Mouse (Mus musculus) urinary bladder, adult 18-20 months (tissue): ENCODE results near the gene Nuak1.

Experiments used
- DNase-seq, 2 experiments: peaks; one replicate each; pipeline ENCODE4 v3.0.0; 2022; ENCODE audit warnings: low spot score in 2 of 2, mixed read lengths in 2 of 2

The Nuak1 gene

DNA sequence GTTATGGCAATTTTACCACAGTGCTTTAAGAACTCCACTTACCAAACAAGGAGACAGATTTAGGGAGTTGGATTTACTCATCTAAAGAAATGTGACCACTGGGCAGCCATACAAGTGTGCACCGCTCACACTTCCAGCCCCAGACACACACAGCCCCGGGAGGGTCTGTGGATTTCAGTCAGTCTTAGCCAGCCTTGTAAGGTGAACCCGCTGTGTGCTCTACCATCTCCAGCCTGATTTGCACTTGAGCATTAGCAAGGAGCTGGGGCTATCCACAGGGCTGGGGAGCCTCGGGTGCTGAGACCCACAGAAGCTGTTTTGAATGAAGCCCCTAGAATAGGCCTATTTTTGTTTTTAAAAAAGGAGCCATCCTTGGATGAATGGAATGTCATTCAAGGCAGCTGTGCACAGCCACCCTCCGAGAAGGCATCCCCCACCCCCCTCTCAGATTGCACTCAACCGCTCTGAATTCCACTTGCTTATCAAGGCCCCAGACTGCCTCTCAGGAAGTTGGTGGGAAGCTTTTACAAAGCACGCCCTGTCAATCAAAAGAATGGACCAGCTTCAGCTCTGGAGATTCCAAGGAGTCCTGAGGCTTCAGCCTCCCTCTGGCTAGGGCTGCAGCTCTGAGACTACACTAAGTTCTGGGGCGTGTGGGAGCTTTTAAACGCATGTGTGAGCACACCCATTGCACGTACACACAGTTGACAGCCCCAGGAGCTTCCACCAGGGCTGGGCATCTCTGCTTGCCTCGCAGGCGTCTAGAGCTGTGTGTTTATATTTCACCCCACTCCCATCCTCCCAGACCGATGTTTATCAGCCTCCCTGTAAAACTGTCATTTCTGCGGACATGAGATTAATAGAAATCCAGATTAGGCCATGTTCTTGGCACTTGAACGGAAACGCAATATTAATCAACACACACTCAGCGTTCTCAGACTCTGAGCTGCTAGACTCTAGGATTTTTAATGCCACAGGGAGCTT lies 57.2 kb downstream of the Nuak1 start:
- DNase-seq, result peak in 1 of 2 experiments; percentile 57

DNA sequence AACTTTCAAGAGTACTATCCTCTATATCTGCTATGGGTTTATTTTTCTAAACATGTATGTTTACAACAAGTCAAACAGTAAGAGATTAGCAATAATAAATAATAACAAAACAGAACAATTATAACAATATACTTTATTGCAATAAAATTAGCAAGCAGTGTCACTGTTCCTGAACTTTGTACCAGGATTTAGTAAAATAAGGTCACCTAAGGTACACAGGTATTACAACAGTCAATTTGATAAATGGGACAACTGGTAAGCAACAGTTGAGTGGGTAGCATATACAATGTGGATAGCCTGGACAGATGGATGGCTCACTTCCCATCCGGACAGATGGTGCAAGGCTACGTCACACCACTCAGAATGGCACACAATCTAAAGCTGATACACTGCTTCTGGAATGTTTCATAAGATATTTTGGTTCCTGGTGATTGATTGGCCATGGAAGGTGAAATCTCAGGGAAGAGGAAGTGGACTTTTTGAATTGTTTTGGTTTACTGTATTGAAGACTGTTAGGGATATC lies 59.1 kb downstream of the Nuak1 start:
- no peak for DNase-seq

DNA sequence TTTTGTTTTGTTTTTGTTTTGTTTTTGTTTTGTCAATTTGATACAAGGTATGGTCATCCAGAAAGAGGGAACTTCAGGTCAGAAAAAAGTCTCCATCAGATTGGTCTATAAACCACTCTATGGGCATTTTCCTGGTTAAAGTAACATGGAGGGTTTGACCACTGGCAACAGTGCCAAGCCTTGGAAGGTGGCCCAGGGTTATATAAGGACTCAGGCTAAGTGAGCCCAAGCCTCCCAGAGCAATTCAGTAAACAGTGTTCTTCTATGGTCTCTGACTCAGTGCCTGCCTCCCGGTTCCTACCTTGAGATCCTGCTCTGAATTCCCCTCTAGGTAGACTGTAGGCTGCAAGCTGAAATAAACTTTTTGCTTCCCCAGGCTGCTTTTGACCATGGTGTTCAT lies 61.0 kb downstream of the Nuak1 start:
- no peak for DNase-seq

DNA sequence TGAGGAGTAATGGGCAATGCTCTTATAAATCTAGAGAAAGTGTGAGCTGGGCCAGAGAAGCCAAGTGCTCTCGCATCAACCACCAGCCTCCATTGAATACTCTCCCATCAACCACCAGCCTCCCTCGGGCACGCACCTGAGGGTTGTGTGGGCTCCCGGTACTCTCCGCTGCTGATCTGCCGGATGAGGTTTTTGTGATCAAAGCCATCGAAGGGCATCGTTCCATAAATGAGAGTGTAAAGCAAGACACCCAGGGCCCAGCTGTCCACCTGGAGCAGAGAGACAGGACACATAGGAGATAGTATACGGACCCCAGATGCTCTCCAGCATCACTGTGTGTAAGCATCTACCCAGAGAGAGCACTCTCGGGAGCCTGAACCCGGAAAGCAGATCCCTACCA lies 62.4 kb downstream of the Nuak1 start:
- DNase-seq, result no peak

DNA sequence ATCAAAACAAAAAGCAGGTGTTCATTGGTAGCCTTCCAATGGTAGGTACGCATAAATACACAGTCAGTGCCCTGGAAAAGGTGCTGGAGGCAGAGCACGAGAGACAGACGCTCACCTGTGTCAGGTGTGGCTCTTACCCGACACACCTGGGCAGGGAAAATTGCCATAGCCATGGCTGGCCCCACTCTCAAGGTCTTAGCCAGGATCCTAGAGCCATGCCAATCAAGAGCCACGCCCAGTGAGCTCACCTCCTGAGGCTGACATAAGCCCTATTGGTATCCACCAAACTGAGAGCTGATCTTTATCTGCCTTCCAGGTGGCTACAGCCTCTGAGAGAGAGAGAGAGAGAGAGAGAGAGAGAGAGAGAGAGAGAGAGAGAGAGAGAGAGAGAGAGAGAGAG lies 64.1 kb downstream of the Nuak1 start:
- DNase-seq, result no peak

DNA sequence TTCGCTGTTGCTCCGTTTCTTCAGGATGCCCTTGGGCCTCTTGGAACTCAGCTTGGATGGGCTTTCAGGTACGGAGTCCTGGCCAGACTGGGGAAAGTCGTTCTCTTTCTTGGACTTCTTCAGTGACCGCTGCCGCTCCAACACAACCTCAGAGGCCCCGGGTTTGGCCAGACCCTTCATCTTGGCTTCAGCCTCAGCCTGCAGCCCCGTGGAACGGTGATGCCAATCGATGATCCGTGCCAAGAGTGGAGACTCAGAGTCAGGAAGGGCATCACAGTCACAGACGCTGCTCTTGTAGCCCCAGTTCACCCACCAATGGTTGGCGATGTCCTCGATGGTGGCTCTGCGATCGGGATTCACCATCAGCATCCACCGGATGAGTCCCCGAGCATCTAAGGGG lies 65.4 kb downstream of the Nuak1 start:
- DNase-seq, result no peak

DNA sequence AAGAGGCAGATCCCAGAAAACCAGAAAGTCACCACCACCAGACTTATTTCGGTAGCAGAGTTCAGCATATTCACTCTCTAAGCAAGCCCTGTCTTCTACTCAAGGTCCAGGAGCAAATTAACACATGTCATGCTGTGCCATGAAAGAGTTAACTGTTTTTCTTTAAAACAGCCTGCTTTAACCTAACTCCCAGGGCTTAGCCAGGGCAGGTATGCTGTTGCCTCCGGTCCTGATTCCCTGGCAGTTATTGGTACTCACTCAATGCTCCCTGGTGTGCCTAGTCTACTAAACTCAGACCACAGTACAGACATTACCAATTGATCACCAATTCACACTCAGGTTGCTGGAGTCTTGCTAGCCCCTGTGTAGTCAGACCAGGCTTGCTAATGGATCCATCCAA lies 66.9 kb downstream of the Nuak1 start:
- no peak for DNase-seq

DNA sequence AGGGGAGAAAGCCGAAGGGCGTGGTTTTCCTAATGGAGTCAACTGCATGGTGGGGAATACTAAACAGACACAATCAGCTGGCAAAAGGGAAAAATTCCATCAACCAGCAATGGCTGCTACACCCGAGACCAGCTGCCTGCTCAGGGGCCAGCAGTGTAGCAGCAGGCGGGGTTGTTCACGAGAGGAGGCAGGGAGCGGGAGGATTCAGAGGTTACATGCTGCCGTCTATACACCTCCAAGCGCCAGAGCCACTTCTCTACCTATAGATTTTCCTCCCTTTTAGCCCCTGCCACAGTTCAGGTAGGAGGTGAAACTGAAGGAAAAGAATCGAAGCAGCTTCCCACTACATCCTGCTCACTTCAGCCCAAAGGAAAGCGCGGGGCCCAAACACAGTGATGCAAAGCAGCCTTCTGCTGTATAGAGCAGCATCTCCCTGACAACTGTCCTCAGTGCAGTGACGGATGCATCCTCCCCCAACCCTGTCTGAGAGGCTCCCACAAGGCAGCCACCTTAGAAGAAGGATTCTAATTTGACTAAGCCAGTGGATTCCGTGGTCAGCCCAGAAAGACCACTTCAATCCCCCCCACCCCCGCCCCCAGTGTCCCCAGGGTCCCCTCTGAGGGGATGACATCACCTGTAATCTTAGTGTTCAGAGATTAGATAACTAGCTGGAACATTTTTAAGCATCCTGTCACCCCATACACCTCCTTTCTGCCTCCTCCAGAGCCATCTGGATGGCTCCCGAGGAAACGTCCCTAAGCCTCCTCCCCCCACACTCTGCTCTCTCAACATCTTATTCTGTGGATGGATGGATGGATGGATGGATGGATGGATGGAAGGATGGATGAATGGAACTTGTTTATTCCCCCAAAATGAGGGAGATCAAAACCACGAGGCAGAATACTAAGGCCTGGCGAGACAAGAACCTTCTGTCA lies 68.0 kb downstream of the Nuak1 start:
- no peak for DNase-seq

DNA sequence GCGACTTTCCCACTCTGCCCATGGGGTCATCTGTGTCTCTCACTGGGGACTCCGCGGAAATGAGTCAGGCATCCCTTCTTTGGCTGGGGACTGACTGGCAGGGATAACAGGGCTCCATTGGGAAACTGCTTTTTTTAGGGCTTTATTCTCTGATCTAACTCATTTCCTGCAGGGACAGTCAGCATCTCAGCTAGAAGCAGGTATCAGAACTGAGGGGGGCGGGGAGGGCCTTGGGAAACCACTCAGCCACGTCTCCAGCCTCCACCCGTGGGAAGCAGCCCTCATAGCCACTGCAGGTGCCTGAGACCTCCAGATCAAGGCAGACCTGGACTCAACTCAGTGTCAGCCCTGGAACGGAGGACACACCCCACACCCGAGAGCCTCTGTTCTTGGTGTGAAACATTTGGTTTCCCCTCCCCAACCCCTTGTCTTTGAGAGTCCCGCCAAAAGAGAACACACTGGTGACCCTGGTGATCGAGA lies 68.7 kb downstream of the Nuak1 start:
- DNase-seq, result no peak

DNA sequence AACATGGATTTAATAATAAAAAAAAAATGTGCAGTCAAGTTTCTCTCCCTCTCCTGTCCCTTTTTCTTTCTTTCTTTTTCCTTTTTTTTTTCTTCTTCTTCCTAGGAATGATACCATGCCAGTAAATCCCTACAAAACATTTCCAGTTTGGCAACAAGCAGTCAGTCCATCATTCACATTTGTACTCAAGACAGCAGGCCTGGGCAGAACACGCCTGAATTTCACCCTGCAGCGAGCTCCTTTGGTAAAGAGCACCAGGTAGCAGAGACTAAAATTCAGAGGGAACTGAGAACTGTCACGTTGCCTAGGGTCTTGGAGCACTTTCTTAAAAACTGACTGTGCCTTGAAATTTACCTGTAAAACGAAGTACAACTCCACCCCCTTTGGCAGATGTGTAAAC lies 69.2 kb downstream of the Nuak1 start:
- DNase-seq, result no peak

DNA sequence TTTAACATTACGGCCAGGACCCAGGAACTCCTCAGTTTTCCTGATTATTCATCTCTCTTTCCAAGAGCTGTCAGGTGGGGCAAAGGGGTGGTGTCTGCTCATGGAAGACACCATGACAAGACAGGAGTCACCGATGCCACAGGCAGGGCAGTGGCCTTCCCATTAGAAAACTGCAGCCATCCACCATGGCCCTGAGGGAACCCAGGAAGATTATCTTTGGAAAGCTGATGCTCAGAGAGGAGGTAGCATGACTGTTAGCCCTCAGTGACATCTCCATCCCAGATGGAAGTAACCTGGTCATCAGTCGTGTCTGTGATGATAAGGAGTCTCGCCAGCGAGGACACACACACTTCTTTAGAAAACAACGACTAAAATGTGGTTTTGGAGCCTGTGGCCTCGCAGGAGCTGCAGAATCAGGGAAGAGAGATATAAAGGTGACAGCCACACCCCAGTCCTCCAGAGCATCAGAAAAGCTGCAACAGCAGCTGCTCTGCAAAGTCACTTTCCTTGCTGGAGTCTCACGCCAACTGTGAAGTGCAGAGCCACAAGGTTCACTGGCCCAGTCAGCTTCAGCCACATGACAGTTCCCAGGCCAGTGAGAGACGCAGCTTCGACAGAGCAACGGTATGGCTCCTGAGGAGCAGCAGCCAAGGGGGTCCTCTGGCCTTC lies 70.6 kb downstream of the Nuak1 start:
- DNase-seq, result no peak

DNA sequence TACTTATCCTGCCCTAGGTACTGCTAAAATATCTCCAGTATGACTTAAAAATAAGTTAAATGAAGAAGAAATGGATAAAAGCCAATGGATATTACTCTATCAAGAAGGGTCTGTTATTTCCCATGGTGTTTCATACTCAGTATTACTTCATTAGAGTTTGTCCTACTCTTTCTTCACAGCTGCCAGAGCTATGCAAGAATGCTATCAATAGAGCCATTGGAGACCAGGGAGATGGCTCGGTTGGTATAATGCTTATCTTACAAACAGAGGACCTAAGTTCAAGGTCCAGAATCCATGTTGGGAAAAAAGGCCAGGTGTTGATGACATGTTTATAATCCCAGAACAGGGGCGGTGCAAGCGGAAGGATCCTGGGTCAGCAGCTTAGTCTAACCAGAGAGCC lies 72.2 kb downstream of the Nuak1 start:
- DNase-seq, result no peak

DNA sequence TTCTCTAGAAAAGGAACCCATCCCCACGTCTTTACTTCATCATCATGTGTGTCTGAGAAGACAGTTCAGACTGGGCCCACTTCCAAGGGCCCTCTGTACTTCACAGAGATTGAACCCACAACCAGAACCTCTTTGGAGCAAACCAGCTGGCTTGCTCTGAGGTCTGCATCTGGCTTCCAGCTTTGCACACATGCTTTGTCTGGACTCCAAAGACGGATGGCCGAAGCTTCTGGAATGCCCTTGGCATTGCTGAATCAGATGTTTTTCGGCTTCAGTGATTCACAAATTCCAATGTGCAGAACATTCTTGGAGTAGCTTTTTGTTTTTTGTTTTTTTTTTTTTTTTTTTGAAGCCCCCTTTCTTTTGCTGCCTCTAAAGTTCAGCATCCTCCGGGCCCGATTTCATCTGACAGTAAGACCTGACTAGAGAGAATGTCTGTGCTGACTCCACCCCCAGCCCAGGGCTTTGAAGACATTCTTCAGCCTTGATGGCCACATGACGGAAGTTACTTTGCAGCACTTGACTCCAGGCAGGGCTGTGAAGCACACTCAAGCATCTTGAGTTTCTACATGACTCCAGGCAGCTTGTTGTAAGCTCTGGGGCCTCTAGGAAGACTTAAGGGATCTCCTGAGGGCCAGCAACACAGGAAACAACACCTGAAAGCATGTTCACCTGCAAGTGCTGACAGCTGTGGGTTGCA lies 75.1 kb downstream of the Nuak1 start:
- DNase-seq, result no peak

DNA sequence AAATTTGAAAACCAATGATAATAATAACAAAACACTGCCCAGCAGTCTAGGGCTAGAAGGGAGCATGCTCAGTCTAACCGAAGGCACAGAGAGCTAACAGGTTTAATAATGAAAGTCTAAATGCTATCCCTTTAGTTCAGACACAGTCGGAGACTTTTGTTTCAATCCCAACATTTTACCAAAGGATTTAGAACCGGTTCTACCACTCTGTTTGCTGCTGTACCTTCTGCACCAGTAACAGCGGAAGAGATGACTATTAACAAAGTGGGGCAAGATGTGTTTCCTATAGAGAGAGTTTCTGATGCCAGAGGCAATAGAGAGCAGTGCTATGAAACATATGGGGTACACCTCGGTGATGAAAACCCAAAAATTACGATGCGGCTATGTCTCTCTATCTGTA lies 76.6 kb downstream of the Nuak1 start:
- DNase-seq, result no peak

DNA sequence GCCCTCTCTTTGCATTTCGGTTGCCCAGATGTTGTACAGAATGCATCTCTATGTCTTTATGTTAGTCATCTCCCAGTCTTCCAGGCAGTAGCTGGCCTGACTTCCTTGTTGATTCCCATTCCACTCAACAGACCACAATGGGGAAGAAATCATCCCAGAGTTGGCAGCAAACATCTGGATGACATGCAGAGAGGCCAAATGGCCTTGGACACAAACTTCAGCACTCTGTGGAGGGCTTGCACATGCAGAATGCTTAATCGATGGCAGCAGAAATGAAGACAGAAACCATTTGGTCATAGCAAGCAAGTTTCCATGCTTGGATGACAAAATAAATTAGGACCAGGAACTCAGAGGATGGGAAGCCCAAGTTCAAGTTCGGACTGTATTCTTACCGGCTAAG lies 79.4 kb downstream of the Nuak1 start:
- DNase-seq, result no peak

DNA sequence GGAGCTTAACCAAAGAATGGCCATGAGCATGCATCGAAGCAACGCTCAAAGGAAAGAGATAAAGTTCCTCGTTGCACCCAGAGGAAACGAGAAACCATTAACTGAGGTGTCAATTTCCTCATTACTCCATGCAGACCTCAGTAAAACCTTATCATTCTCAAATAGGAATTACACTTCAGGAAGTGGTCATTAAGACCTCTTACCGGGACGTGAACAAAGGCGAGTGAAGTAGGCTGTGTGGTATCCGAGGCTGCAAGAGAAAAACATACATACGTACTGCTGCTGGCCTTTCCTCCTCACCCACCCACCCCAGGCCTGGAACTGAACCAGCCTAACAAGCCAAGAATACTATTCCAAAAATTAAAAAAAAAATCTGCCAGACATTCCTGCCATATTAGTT lies 80.0 kb downstream of the Nuak1 start:
- DNase-seq, result no peak

DNA sequence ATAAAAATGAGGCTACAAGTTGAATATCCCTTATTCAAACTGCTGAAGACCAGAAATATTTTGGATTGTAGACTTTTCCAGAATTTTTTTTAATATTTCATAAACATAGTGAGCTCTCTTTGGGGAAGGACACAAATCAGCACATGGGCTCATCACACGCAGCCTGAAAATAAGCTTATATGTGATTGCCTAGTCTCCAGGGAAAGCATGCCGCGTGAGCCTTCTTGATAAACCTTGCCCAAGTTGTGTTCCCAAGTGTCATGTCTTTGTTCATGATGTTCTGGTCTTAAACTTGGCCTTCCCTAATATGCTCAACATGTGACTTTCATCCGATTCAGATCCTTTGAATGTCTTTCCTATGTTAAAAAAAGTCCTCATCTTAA lies 81.7 kb downstream of the Nuak1 start:
- DNase-seq, result no peak

DNA sequence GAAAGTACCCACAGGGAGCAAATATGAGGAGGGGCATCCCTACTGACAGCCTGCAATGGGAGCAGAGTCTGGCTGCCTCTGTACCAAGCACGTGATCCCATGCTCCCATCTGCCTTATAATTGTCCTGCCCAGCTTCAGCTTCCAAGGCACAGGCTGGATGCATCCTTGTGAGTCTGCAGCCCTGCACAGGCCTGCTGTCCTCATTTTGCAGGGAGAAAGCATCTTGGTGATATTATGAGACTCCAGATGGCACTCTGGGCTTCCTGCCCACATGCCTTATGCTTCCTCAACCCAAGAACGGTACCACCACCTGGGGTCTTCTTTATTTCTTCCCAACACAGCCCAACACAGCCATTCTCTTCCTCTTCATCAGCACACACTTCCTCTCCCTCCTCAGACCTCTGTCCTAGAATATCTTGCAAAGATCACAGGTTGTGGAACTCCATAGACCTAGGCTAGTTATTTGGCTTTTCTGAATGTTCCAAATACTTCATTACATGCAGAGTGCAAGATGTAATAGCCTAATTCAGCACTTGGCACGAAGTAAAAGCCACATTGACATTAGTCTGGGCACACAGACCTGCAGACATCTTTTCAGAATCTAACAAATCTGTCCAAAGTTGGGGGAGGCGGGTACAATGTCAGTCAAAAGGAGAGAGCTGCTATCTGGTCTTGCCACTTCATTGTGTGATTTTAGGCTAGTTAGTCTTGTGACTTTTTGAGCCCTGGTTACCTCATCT lies 82.2 kb downstream of the Nuak1 start:
- DNase-seq, result no peak

DNA sequence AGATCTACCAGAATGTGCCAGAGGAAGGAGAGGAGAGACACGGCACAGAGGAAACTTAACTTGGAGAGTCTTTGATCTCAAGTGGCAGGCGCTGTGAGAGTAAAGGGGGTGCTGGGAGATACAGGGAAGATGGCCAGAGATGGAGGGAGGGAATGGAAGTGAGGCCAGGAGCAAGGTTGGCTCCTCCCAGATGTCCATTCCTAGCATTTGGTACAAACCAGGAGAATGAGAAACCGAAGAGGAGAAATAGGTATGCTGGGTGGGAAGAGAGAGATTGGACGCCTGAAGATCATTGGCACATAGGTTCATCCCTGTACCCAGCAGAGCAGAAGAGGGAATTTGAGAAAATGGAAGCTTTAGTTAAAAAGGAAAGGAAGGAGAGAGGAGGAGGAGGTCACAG lies 82.8 kb downstream of the Nuak1 start:
- DNase-seq, result no peak

DNA sequence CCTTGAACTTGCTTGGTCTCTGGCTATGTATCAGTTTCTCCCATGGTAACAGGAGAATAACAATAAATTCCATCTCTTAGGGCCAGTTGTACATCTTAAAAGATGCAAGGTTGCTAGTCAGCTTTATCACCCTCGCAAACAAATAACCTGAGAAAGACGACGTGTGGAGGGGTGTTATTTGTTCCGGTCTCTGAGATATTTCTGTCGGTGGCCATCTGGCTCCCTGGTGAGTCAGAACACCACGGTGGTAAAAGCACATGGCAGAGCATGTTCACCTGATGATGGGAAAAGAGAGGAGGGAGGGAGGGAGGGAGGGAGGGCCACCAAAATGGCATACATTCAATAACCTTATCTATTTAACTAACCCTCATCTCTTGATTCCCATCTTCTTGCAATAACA lies 86.1 kb downstream of the Nuak1 start:
- DNase-seq, result no peak
